Mouse (Mus musculus) embryonic facial prominence, embryonic 15.5 days (tissue): Measurements from ENCODE around the gene Bank1. TPM values are rescaled to one million over a fixed set of nuclear protein-coding genes. Genes with fewer than 3 reads are reported as not detected.
"Not testable (repeated sequence)": the region's sequence is repeated elsewhere in the genome, so short reads cannot be mapped to it uniquely, and the experiment has no call there.

ENCODE experiments used
- ATAC-seq: fragments of 200-750 bp; cut with Nextera tagmentation; 2 replicates; pipeline ENCODE4 v1.8.0; 2017; ENCODE audit warnings: low read depth, moderate TSS enrichment; ENCODE audit not compliant: insufficient number of reproducible peaks, low FRiP score, low TSS enrichment
- H3K27ac ChIP-seq: fragments of 300-500 bp; sonication (generic); replicated peaks from 2 replicates; pipeline ENCODE4 v1.5.1; 2015; ENCODE audit warnings: mild to moderate bottlenecking, inconsistent platforms
- H3K27me3 ChIP-seq: fragments of 300-500 bp; sonication (generic); 2 replicates; pipeline ENCODE4 v1.6.1; 2015; ENCODE audit warnings: inconsistent platforms
- H3K36me3 ChIP-seq: fragments of 300-500 bp; sonication (generic); 2 replicates; pipeline ENCODE4 v1.6.1; 2015; ENCODE audit warnings: mild to moderate bottlenecking, inconsistent platforms
- H3K4me1 ChIP-seq: fragments of 300-500 bp; sonication (generic); 2 replicates; pipeline ENCODE4 v1.6.1; 2015; ENCODE audit warnings: inconsistent platforms
- H3K4me2 ChIP-seq: fragments of 300-500 bp; sonication (generic); replicated peaks from 2 replicates; pipeline ENCODE4 v1.6.1; 2015; ENCODE audit warnings: mild to moderate bottlenecking, inconsistent platforms
- H3K4me3 ChIP-seq: fragments of 300-500 bp; sonication (generic); replicated peaks from 2 replicates; pipeline ENCODE4 v1.5.1; 2015; ENCODE audit warnings: mild to moderate bottlenecking, inconsistent platforms
- H3K9ac ChIP-seq: fragments of 300-500 bp; sonication (generic); 2 replicates; pipeline ENCODE4 v1.6.1; 2015; ENCODE audit warnings: inconsistent platforms
- H3K9me3 ChIP-seq: fragments of 300-500 bp; sonication (generic); replicated peaks from 2 replicates; pipeline ENCODE4 v1.6.1; 2016; ENCODE audit warnings: inconsistent platforms
- WGBS: fragments of 180-500 bp; shearing (Covaris S2); methylation state at CpG from one replicate; pipeline ENCODE4 v1.1.7; 2015; 5-methylcytosine and 5-hydroxymethylcytosine counted together
- polyA plus RNA-seq: library from polyadenylated mRNA; unstranded; fragments of >200 nt; fragmentation: Nextera tagmentation; extraction: Ambion mirVana; gene quantifications from 2 replicates; pipeline ENCODE4 v1.2.1, GENCODE M21; 2015

Gene Bank1
- polyA plus RNA-seq, 1 experiment from 2014 or later: 1.1 TPM

DNA sequence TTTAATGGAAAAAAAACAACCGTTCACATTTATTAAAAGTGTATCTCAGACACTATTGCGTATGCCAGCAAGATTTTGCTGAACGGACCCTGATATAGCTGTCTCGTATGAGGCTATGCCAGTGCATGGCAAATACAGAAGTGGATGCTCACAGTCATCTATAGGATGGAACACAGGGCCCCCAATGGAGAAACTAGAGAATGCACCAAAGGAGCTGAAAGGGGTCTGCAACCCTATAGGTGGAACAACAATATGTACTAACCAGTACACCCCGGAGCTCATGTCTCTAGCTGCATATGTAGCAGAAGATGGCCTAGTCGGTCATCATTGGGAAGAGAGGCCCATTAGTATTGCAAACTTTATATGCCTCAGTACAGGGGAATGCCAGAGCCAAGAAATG, 1.1 kb downstream of the Bank1 start:
- 94% methylated on average over 6 of the region's 6 CpGs for WGBS
- not testable (repeated sequence) for H3K36me3 ChIP-seq, ATAC-seq, H3K27ac ChIP-seq, H3K9ac ChIP-seq, H3K27me3 ChIP-seq, H3K4me2 ChIP-seq, H3K4me3 ChIP-seq, H3K4me1 ChIP-seq, H3K9me3 ChIP-seq

DNA sequence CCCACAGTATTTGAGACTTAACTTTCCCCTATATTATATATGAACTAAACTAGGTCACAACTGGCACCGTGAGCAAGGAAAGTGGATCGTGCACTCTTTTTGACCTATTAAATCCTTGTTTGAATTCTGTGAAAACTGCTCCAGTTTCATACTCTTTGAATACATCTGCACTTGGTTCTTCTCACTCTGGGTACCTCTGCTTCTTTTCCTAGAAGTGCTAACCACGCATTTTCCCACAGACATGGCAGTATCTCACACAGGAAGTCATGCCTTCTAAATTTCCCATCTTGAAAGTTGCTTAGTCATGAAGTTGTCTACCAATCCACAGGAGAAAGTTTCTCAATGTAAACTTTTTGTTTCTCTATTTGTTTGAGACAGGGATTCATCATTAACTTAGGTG, 3.9 kb downstream of the Bank1 start:
- H3K4me2 ChIP-seq: no peak overlapping the region
- H3K27me3 ChIP-seq: no peaks in the 10 kb centered on the region
- no peak overlapping the region for H3K9ac ChIP-seq
- WGBS: 89% methylated on average over 3 of the region's 3 CpGs
- no peak overlapping the region for H3K27ac ChIP-seq
- H3K4me1 ChIP-seq: no peaks in the 10 kb centered on the region
- no peaks in the 10 kb centered on the region for H3K36me3 ChIP-seq
- H3K9me3 ChIP-seq: no peaks in the 10 kb centered on the region
- no peak for ATAC-seq
- H3K4me3 ChIP-seq: no peak overlapping the region

GRCm38 (mm10) chr3:136308487-136308886, 17.4 kb downstream of the Bank1 start:
- Histone ChIP-seq H3K4me3 (no peak overlapping the region), H3K9me3 (no peaks in the 10 kb centered on the region), H3K9ac (no peak overlapping the region), H3K27me3 (no peaks in the 10 kb centered on the region), H3K27ac (no peak overlapping the region), H3K4me1 (no peaks in the 10 kb centered on the region), H3K4me2 (no peak overlapping the region), H3K36me3 (no peaks in the 10 kb centered on the region)
- 95% methylated on average over 1 of the region's 1 CpGs for WGBS
- no peak for ATAC-seq

DNA sequence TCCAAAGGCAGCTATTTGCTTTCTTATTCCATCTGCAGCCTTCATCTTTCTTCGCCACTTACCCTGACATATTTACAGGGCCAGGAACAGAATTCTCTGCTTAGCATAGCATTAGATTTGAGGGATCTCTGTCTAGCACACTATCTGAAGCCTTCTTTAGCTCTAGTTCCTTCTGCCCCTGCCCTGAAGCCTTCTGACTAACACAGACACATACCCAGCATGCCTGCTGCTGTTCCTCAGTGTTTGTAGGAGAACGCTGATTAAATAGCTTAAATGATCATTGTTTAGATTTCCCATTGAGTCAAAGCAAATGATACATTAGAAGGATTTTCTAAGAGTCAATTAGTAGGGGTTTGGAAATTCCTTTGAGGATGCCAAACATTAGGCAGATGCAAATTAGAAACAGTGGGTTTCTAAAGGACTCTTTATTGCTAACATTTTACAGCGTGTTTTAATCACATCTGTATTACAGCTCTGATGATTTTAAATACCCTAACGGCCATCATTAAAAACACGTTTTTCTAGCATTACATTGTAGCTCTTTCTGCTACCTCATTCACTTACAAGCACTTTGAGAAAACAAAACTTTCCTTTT, 19.2 kb downstream of the Bank1 start:
- H3K4me3 ChIP-seq: no peak overlapping the region
- H3K36me3 ChIP-seq: no peaks in the 10 kb centered on the region
- 39% methylated on average over 5 of the region's 5 CpGs for WGBS
- H3K4me1 ChIP-seq: no peaks in the 10 kb centered on the region
- H3K9me3 ChIP-seq: no peaks in the 10 kb centered on the region
- no peaks in the 10 kb centered on the region for H3K27me3 ChIP-seq
- H3K27ac ChIP-seq: no peak overlapping the region
- H3K4me2 ChIP-seq: no peak overlapping the region
- no peak for ATAC-seq
- H3K9ac ChIP-seq: no peak overlapping the region

- no peak for ATAC-seq
- no peaks in the 10 kb centered on the region for H3K9me3 ChIP-seq
- H3K4me1 ChIP-seq: no peaks in the 10 kb centered on the region
- 33% methylated on average over 1 of the region's 1 CpGs for WGBS
- no peak overlapping the region for H3K4me2 ChIP-seq
- H3K27me3 ChIP-seq: no peaks in the 10 kb centered on the region
- H3K36me3 ChIP-seq: no peaks in the 10 kb centered on the region
- H3K27ac ChIP-seq: no peak overlapping the region
- H3K4me3 ChIP-seq: no peak overlapping the region
- H3K9ac ChIP-seq: no peak overlapping the region
Measured at GRCm38 (mm10) chr3:136302541-136302940, 23.3 kb downstream of the Bank1 start.

DNA sequence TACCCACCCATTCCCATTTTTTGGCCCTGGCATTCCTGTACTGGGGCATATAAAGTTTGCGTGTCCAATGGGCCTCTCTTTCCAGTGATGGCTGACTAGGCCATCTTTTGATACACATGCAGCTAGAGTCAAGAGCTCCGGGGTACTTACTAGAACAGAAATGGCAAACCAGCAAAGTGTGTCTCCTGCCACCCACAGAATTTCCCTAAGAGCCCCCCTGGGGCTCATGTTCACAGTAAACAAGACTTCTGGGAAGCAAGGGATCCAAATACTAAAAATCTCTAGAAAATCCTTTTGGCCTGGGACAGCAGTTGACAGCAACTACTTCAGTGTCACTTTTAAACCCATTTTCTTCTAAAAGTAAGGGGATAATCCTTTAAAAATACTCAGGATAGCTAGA, 25.1 kb downstream of the Bank1 start:
- H3K27ac ChIP-seq, H3K36me3 ChIP-seq: not testable (repeated sequence)
- WGBS: 83% methylated on average over 2 of the region's 2 CpGs

DNA sequence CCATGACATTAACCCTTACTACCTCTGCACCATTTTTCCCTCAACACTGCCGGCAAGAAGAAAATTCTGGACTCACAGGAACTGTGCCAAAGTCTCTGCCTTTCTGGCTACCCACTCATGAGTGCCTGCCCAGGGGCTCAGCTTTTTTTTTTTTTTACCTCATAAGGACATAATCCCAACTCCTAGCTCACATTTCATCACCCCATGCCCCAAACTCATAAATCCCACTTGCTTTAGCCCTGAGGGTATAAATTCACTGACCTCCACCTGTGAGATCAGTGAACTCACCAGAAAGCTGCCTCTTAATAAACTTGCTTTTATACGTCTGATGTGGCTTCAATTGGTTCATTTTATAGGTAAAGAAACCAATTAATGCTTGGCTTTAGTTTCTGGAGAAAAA, 28.5 kb downstream of the Bank1 start:
- WGBS: 65% methylated on average over 2 of the region's 2 CpGs
- Histone ChIP-seq H3K27ac (no peak overlapping the region), H3K4me3 (no peak overlapping the region), H3K4me2 (no peak overlapping the region), H3K36me3 (no peaks in the 10 kb centered on the region), H3K9ac (no peak overlapping the region), H3K27me3 (no peaks in the 10 kb centered on the region), H3K9me3 (no peaks in the 10 kb centered on the region), H3K4me1 (no peaks in the 10 kb centered on the region)
- ATAC-seq: no peak

More for the DNA sequence above, 25.1 kb downstream of the Bank1 start:
- not testable (repeated sequence) for H3K4me3 ChIP-seq, H3K4me2 ChIP-seq, ATAC-seq, H3K9ac ChIP-seq, H3K27me3 ChIP-seq, H3K9me3 ChIP-seq, H3K4me1 ChIP-seq

DNA sequence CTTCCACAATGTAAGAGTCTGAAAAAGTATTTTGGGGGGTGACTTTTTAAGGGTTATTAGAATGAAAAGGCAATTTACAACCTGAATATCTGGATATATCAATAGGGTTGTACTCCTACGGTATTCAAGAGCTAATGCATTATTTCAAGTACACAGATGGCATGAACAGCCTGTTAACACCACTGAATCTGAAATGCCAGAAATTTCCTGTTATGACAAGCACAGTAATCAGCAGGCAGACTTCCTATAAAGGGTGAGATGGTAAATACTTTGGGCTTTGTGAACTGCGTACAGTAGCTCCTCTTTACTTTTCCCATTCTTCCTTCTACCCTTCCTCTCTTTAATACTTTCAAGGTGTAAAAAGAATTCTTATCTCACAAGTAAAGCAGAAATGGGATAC, 30.6 kb downstream of the Bank1 start:
- no peak for ATAC-seq
- H3K4me3 ChIP-seq: no peak overlapping the region
- H3K9me3 ChIP-seq: no peaks in the 10 kb centered on the region
- H3K27me3 ChIP-seq: no peaks in the 10 kb centered on the region
- no peak overlapping the region for H3K4me2 ChIP-seq
- 76% methylated on average over 2 of the region's 2 CpGs for WGBS
- H3K4me1 ChIP-seq: no peaks in the 10 kb centered on the region
- H3K36me3 ChIP-seq: no peaks in the 10 kb centered on the region
- H3K27ac ChIP-seq: no peak overlapping the region
- no peak overlapping the region for H3K9ac ChIP-seq

GRCm38 (mm10) chr3:136287883-136288282, 38.0 kb downstream of the Bank1 start:
- ATAC-seq: no peak
- Histone ChIP-seq H3K27ac (no peak overlapping the region), H3K4me1 (no peaks in the 10 kb centered on the region), H3K9me3 (no peaks in the 10 kb centered on the region), H3K4me2 (no peak overlapping the region), H3K4me3 (no peak overlapping the region), H3K9ac (no peak overlapping the region), H3K27me3 (no peaks in the 10 kb centered on the region), H3K36me3 (no peaks in the 10 kb centered on the region)
- 76% methylated on average over 2 of the region's 2 CpGs for WGBS

DNA sequence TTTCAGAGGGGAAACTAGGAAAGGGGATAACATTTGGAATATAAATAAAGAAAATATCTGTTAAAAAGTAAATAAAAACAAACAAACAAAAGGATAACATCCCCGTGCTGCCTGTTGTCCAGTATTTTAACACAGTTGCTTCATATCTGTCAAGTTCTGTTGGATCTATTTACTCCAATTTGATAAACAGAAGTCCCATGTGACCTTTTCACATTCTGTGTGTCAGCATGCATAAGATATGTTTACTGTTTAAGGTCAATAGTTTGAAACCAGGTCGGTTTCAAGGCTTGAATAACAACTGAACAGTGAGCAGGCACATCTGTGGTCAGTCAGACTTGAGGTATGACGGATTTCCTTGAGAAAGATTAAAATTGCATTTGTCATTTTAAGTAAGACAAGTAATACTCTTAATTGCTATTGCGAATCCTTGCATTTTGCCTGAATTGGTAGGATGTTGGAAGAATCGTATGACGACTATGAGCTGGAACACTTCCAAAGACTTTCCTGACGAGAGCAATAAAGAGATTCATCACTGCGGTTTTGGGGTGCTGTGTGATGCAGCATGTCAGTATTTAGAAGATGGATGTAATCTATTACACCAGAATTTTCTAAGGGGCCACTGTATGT, 60.8 kb downstream of the Bank1 start:
- Histone ChIP-seq H3K27ac (no peak overlapping the region), H3K9me3 (no peaks in the 10 kb centered on the region), H3K36me3 (no peaks in the 10 kb centered on the region), H3K4me3 (no peak overlapping the region), H3K4me1 (no peaks in the 10 kb centered on the region), H3K27me3 (no peaks in the 10 kb centered on the region), H3K4me2 (no peak overlapping the region), H3K9ac (no peak overlapping the region)
- ATAC-seq: no peak
- 61% methylated on average over 8 of the region's 8 CpGs for WGBS

GRCm38 (mm10) chr3:136257761-136258160, 68.1 kb downstream of the Bank1 start:
- no peaks in the 10 kb centered on the region for H3K36me3 ChIP-seq
- H3K9me3 ChIP-seq: no peaks in the 10 kb centered on the region
- no peak overlapping the region for H3K27ac ChIP-seq
- ATAC-seq: no peak
- no peak overlapping the region for H3K4me2 ChIP-seq
- H3K27me3 ChIP-seq: no peaks in the 10 kb centered on the region
- H3K4me1 ChIP-seq: no peaks in the 10 kb centered on the region
- no peak overlapping the region for H3K4me3 ChIP-seq
- 85% methylated on average over 3 of the region's 3 CpGs for WGBS
- H3K9ac ChIP-seq: no peak overlapping the region

DNA sequence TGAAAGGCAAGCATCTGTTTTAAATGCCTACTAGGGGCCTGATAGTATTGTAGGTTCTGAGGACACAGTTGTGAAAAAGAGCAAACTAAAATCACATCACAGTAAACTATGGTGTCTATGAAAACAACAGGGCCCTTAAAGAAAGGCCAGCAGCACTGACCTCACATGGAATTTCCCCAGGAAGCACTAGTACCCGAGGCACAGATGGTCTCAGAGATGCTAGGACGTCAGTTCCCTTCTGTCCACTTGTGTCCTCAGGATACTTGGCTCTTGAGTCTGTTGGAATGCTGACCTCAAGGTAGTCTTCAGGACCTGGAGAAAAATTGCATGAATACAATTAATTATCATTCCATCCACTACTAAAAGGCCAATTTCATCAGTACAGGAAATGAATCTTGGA, 71.2 kb downstream of the Bank1 start:
- 25% methylated on average over 2 of the region's 2 CpGs for WGBS
- Histone ChIP-seq H3K9me3 (no peaks in the 10 kb centered on the region), H3K4me2 (no peak overlapping the region), H3K9ac (no peak overlapping the region), H3K36me3 (no peaks in the 10 kb centered on the region), H3K4me3 (no peak overlapping the region), H3K4me1 (no peaks in the 10 kb centered on the region), H3K27ac (no peak overlapping the region), H3K27me3 (no peaks in the 10 kb centered on the region)
- no peak for ATAC-seq
